Mouse (Mus musculus): ENCODE results near the gene Polr1a. TPM values are rescaled to one million over a fixed set of nuclear protein-coding genes. Genes with fewer than 3 reads are reported as not detected.
A peak's percentile ranks its signal among the peaks of the same experiment; 100 is the strongest.
"Not testable (repeated sequence)": the region's sequence is repeated elsewhere in the genome, so short reads cannot be mapped to it uniquely, and the experiment has no call there.

Gene Polr1a
- total RNA-seq (2021), result 10 to 100 TPM; 28.5 to 32.3 TPM
- long read RNA-seq, experiment 1, partial matches to known transcripts, result 7 of 10 reads
- long read RNA-seq, experiment 1, other reads (novel, unspliced or antisense), result 3 of 10 reads
- long read RNA-seq, experiment 2, full-length matches to known transcripts, result 1 of 12 reads
- long read RNA-seq, experiment 2, partial matches to known transcripts, result 10 of 12 reads
- long read RNA-seq, experiment 2, other reads (novel, unspliced or antisense), result 1 of 12 reads

DNA sequence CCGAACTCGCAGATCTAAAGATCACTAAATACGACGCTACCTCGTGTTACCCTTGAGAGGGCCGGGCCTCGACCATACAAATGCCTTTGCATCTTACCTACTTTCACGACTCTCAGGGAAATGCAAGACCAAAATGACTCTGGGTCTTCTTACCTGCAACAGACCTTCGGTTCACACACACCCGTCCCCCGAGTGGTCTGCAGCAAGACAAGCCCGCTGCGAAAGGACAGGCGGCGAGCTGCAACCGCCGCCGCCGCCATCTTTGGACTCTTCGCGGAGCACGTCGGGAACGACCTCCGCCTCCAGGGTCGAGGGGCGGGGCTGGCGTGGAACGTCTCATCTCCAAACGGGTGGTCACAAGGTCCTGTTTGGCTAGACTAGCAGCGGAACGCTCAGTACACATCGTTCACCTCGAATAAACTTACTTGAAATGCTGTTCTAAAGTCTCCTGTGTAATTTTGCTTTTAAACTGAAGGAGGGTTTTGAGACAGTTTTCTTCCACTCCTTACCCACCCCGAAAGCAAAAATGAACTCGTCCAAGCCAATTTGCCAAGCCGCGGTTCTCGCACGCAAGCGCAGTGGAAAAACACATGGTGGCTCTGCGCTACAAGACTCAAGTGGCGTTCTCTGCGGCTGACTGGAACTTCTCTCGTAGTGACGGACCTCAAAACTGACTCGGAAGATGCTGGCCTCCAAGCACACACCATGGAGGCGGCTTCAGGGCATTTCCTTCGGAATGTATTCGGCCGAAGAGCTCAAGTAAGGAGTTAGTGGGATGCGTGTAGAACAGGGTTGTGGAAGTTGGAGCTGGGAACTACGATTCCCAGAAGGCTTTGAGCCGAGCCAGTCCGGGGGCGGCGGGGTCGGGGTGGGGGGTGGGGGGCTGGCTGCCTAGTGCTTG lies at the start of gene Polr1a, which contains the start of gene Ptcd3:
TSS of gene Polr1a (plus strand) at position 573 of the 901 bp plus-strand sequence.
TSS of gene Ptcd3 (minus strand) at position 270 of the 901 bp plus-strand sequence.
- DNase-seq (ENCODE audit: low spot score in 2 of 2), result peak; percentile 93 to 94
- intact Hi-C loops (cut with DNase I), result loop anchor here (10.0 kb wide), 1 partner anchor 436 kb away; the partner anchor contains the start of genes 0610030E20Rik and Usp39

DNA sequence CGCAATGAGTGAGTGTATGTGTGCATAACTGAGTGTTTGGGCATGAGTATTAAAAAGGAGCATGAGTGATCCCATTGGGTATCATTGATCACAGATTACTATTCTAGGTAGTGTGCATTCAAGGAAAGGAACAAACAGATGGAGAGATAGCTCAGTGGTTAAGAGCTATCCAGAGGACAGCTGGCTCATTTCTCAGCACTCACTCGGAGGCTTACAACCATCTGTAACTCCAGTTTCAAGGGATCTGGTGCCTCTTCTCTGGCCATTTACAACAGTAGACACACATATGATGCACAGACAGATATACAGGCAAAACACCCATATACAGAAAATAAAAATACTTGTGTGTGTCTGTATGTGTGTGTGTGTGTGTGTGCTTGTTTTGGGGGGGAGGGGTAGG lies 41.1 kb upstream of the Polr1a start:
- intact Hi-C loops (cut with DNase I), result no loop called here
- DNase-seq (ENCODE audit: low spot score in 2 of 2), result no peak

DNA sequence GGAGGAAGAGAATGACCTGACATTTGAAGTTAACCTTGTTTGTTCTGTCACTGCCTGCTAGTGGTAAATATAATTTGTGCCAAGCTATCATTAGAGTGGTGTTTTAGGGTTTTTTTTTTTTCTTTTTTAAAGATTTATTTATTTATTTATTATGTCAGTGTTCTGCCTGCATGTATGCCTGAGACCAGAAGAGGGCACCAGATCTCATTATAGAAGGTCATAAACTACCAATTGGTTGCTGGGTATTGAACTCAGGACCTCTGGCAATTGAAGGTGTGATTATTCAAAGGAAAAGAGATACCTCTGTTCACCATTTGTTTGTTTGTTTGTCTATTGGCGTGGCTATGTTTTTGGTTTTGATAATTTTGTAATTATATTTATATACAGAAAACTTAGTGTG lies 40.0 kb upstream of the Polr1a start:
- intact Hi-C loops (cut with DNase I), result no loop called here
- no peak for DNase-seq (ENCODE audit: low spot score in 2 of 2)

DNA sequence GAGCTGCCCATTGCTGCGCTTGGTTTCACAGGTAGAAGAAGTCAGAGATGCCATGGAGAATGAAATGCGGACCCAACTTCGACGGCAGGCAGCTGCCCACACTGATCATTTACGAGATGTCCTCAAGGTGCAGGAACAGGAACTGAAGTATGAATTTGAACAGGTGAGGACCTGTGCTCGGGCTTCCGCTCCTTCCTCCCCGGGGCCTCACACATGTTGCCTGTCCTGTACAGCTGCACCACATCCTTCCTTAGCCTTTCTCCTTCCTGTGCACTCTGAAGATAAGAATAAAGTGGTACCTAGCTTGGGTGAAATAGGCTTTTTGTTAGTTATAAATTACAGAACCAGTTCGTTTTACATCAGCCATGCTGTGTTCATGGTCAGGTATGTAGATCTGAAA lies 37.5 kb upstream of the Polr1a start:
- no peak for DNase-seq (ENCODE audit: low spot score in 2 of 2)
- intact Hi-C loops (cut with DNase I), result no loop called here

DNA sequence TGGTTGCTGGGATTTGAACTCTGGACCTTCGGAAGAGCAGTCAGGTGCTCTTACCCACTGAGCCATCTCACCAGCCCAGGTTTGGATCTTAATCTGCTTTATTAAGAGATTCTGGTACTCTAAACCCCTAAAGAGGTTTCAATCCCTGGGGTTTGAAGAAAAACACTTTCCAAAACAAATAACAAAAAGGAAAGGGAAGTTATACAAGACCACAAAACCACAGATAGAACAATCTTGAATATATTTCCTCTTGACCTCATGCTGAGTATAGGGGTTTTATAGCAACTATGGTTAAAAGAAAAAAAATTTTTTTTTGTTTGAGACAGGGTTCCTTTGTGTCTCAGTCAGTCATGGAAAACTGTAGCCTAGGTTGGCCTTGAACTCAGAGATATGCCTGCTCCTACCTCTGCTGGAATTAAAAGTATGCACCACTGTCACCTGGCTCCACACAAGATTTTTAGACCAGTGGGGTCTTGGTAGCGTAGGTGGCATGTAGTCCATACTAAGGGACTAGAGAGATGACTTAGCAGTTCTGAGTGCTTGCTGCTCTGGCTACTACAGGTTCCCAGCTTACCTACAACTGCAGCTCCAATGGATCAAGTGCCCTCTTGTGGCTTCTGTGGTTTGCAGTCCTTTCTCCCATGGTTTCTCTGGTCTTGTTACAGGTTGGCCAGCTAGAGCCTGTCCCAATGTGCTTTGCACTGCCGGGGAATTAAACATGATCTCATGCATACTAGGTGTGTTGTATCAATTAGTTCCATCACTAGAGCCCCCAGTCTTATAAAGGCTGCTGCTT lies 30.7 kb upstream of the Polr1a start:
- DNase-seq (ENCODE audit: low spot score in 2 of 2), result no peak
- intact Hi-C loops (cut with DNase I), result no loop called here

DNA sequence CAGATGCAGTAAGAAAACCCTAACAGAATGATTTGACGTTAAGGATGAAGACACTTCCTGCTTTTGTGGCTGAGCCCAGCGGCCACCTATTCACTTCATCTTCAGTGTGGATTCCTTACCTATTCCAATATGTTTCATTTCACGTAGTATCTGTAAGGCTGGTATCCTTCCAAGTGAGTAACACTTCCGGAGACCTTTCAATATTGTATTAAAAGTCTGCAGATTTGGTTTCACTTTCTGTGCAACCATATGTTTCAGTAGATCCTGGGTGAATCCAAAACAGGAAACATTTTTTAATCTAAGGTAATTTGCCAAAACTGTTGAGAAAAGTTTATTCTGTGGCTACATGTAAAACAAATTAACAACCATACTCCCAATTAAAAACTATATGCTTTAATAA lies 15.6 kb upstream of the Polr1a start:
- intact Hi-C loops (cut with DNase I), result no loop called here
- no peak for DNase-seq (ENCODE audit: low spot score in 2 of 2)

DNA sequence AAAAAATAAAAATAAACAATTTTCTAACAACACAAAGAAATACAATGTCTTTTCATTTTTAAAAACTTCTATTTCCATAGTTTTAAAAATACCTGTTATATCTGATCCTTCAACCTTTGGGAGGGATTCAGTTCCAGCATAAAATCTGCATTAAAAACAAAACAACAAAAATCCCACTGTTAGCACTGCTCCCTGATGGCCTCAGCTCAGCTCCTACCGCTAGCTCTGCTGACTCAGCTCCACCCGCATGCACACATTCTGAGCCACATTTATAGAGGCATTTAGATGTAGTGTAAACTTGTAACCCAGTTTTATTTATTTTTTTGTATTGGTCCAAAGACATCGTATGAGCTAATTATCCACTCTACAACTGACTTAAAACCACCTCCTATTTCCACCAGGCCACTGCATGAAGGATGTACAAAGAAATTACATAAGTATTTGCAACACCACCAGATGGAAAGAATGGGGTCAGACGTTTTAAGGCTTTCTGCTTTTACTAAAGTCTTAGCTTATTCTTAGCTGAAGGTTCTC lies 1.1 kb upstream of the Polr1a start:
- no peak for DNase-seq (ENCODE audit: low spot score in 2 of 2)
- intact Hi-C loops (cut with DNase I), result loop anchor here (10.0 kb wide), 1 partner anchor 437 kb away; the partner anchor contains the start of genes 0610030E20Rik and Usp39

DNA sequence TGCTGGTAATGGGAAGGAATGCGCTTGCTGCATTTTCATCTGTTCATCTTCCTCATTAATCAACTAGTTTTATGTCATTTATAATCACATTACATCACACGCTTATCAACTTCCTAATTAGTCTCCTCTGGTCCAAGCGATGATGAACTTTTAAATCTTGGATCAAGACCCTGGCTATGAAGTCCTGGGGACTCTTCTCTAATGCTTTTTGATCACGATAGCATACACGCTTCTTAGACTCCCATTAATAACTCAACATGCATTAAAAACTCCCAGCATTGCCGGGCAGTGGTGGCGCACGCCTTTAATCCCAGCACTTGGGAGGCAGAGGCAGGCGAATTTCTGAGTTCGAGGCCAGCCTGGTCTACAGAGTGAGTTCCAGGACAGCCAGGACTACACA lies 531 bp downstream of the Polr1a start:
- intact Hi-C loops (cut with DNase I), result loop anchor here (10.0 kb wide), 1 partner anchor 435 kb away; the partner anchor contains the start of genes 0610030E20Rik and Usp39
- DNase-seq (ENCODE audit: low spot score in 2 of 2), result no peak

DNA sequence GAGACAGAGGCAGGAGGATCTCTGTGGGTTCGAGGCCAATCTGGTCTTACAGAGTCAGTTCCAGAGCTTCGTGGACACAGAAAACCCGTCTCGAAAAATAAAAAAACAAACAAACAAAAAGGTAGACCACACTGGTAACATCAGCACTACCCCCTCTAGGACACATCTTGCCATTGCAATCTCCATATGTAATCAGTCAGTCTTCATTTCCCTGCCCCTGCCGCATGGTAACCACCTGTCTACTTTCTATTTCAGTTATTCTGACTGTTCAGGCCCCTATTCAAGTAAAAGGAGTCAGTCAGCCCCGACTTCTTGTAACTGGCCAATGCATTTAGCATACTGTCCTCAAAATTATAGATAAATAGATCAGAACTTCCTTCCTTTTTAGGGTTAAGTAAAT lies 987 bp downstream of the Polr1a start:
- intact Hi-C loops (cut with DNase I), result loop anchor here (10.0 kb wide), 1 partner anchor 435 kb away; the partner anchor contains the start of genes 0610030E20Rik and Usp39

DNA sequence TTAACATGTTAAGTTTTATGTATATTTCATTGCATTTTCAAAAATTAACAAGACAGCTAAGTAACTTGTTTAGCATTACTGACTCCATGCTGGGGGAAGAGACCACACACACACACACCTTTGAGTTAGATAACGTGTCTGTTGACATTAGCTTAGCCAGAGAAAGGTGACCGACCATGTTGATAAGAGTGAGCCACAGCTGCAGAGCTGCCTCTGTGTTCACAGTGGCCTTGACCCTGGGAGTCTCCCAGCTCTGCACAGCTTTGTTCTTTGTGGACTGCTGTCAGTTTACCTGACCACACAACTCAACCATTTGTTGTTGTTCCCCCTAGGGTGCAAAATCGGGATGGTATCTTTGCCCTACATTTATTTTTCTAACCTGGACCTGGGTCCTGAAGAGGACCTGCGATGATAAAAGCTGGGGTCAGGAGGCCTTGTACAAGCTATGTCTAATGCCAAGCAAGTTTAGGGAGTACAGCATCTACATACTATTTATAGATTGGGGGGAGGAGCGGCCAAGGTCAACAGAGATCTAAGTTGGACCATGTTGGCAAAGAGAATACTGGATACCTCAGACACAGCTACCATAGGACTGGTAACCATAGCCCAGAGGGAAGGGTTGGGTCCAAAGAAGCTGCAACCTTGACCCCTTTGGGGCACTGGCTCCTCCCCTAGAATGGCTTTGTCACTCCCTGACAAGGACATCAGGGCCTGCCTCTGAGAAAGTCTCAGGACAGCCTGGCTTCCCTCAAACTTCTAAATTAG lies 3.0 kb downstream of the Polr1a start:
- no peak for DNase-seq (ENCODE audit: low spot score in 2 of 2)
- intact Hi-C loops (cut with DNase I), result no loop called here

More for the DNA sequence above, 987 bp downstream of the Polr1a start:
- DNase-seq (ENCODE audit: low spot score in 2 of 2), result no peak

DNA sequence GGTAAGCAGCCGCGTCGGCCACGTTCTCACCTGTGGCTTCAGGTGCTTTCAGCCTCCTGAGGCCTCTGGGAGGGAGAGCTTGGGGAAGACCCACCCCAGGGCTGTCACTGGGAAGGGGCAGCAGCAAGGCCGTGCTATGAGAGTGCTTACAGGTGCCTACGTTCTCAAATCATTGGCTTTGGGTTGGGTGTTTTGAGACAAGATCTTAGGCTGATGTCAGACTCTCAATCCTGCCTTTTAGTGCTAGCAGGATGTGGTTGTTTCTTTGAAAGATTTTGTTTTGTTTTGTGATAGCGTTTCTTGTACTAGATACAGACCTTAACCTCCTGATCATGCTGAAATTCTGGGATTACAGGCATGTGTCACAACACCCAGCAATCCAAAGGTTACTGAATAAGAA lies 11.9 kb downstream of the Polr1a start:
- no peak for DNase-seq (ENCODE audit: low spot score in 2 of 2)
- intact Hi-C loops (cut with DNase I), result no loop called here

DNA sequence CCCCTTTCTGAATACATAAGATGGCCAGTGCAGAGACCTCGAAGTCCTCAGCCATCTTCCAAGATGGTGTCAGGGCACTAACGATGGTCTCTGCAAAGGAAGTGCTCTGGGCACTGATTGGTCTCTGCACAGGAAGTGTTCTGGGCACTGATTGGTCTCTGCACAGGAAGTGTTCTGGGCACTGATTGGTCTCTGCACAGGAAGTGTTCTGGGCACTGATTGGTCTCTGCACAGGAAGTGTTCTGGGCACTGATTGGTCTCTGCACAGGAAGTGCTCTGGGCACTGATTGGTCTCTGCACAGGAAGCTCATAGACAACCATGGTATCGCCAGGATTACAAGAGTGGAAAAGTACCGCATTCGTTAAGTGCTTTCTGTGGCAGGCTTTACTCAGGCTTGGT lies 16.4 kb downstream of the Polr1a start:
- intact Hi-C loops (cut with DNase I); DNase-seq (ENCODE audit: low spot score in 2 of 2): not testable (repeated sequence)

DNA sequence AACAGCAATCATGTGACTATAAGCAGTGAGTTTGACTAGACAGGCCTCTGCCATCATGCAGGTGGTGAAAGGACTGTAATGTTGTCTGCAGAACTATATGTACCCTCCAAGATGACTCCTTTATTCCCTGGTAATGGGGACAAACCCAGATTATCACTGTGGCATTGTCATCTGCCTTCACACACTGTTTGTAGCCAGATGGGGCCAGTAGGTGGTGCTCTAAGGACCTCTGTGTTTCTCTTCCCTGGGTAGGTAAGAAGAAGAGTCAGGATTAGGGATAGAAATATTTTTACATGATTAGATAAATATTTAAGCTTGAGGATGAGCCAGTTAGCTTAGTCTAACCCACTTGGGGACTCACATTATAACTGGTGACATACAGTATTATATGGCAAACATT lies 19.1 kb downstream of the Polr1a start:
- peak; percentile 53 to 77 for DNase-seq (ENCODE audit: low spot score in 2 of 2)
- intact Hi-C loops (cut with DNase I), result loop anchor here (2.0 kb wide), 1 partner anchor 237 kb away; no protein-coding TSS in a partner anchor

DNA sequence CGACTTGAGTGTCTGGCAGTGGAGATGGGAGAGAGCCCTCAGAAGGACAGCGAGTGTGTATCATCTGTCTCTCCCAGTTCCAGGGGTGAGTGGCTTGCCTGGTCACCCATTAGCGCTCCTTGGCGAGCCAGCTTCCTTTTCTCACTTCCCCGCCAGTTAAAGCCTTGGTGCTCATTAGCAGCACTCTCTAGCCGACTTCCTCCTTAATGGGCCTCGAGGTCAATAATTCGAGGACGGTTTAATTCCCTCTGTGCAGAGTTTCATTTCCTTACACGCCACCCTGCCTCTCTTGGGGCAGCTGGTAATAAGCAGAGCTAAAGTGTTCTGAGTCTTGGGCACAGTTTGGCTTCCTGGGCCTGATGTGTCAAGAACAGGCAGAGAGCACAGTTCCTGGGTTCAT lies 21.2 kb downstream of the Polr1a start:
- DNase-seq (ENCODE audit: low spot score in 2 of 2), result peak; percentile 13 to 30
- intact Hi-C loops (cut with DNase I), result no loop called here

DNA sequence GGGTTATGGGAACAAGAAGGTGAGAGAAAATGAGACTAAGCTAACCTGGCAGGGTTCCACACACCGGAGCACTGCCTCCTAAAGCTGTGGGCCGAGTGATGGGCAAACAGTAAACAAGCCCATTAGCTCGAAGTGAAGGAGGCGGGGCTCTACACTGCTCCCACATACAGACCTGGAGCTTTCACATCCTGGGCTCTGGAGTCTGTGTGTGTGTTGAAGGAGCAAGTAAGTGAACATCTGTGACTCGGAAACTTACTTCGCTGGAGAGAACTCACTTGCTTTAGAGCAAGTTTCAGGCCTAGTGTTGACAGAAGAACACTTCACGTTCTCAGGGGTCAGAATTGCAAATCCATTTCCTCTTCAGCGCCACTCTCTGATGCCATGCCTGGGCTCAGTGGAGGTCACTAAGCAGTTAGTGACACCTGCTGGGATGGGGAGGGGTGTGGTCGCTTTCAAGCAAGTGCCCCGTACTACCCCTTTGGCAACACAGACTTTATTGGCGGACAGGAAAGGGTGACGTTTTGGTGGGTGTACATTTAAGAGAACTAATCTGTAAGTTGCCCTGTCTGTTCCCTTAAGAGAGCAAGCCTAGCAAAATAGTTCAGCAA lies 22.1 kb downstream of the Polr1a start:
- intact Hi-C loops (cut with DNase I), result no loop called here
- DNase-seq (ENCODE audit: low spot score in 2 of 2), result no peak

DNA sequence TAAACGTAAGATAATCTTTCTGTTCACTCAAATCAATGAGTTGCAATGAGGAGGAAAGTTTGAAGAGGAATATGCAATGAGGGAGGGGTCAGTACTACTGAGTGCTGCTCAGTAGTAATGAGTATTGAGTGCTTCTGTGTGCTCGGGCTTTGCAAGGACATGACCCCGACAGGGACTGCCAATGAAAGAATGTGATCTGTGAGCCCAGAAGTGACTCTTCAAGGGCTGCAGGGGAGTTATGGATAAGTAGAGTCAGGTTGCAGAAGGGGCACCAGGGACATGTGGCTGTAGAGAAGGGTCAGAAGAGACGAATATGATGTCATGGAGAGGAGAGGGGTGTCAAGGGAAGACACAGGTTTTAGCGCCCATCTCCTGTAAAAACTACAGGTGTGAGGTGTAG lies 23.5 kb downstream of the Polr1a start:
- DNase-seq (ENCODE audit: low spot score in 2 of 2), result no peak
- intact Hi-C loops (cut with DNase I), result no loop called here

DNA sequence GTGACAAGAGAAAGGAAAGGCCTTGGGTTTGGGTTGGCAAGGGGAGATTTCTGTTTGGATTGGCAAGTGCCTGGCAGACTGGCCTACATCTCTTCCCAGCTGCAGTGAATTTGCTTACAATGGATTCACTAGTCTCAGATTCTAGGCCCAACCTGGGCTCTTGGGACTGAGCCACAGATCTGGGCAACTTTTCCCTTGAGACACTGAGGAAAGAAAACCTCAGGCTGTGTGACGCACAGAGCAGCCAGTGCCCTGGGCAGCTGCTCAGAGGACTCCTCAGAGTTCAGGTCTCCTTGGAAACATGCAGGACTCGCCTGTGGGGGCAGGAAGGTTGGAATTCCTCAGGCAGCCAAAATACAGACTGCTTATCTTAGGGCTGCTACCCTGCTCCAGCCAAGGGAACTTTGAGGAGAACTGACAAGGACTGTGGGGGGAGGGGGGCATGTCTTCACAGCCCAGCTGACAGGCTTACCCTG lies 25.3 kb downstream of the Polr1a start:
- DNase-seq (ENCODE audit: low spot score in 2 of 2), result peak in 1 of 2 experiments; percentile 10
- intact Hi-C loops (cut with DNase I), result no loop called here

DNA sequence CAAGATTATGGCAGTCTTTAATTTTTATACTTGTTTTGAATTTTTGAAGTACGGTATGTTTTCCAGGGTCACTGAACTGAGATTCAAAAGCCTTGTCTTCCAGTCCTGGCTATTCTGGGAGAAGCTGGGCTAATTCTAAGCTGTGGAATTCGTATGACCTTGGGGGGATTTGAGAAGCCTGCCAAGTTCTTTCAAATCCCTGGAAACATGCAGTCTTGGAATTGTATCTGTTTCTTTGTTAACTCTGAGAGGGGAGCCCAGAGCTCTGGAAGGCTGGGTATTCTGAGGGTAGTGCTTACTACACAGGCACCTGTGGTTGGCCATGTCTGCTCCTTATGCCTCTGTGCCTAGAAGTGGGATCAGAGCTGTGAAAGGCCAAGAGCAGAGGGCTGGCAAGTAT lies 26.9 kb downstream of the Polr1a start:
- intact Hi-C loops (cut with DNase I), result no loop called here
- DNase-seq (ENCODE audit: low spot score in 2 of 2), result no peak

Data from left cerebral cortex, postnatal 14 days (tissue).